Mouse (Mus musculus): Measurements from ENCODE around the gene Sh3kbp1.
"Not testable (repeated sequence)": the region's sequence is repeated elsewhere in the genome, so short reads cannot be mapped to it uniquely, and the experiment has no call there.

Gene Sh3kbp1

GRCm38 (mm10) chrX:159626907-159627587 is at the start of gene Sh3kbp1:
Gene Sh3kbp1 (plus strand): TSS chrX:159627272.
- DNase-seq: peak; percentile 25

DNA sequence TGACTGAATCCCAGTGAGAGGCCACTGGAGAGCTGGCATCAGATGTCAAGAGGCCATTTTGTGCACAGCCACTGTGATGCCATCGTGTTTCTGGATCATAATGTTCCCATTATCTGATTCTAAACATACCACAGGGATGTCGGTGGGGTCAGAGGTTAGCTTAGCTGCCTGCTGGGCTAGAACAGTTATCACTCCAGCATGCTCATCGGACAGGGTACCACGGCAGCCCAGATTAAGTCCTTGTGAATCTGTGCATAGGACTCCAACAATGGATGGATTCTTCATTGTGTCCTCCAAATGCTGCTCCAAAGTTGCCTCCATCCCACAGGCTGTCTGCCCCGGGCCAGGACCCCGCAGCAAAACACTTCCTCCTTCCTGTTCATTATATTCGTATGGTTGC is 42.3 kb upstream of the Sh3kbp1 start:
- not testable (repeated sequence) for DNase-seq

- no peak for DNase-seq
Observed at GRCm38 (mm10) chrX:159591633-159592032, 35.4 kb upstream of the Sh3kbp1 start.

DNA sequence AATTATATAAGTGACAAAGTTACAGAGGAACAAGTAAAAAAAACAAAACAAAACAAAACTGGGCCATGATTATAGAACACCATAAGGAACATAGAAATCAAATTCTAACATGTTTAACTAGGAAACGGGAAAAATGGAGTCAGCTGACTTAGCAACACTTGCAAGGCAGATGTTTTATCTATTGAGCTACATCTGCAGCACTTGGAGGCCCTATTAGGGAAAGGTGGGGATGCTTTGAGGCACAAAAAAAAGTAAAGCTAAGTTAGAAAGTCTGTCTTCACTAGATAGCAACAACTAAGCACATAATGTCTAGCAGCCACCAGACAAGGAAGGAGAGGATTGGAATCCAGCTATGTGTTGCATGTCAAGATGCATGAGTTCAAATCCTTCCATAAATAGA is 29.6 kb upstream of the Sh3kbp1 start:
- no peak for DNase-seq

- DNase-seq: no peak
Observed at GRCm38 (mm10) chrX:159604832-159605231, 22.2 kb upstream of the Sh3kbp1 start.

GRCm38 (mm10) chrX:159606936-159607335 is 20.1 kb upstream of the Sh3kbp1 start:
- no peak for DNase-seq

GRCm38 (mm10) chrX:159626208-159626906 is 715 bp upstream of the Sh3kbp1 start:
- peak; percentile 3 for DNase-seq

DNA sequence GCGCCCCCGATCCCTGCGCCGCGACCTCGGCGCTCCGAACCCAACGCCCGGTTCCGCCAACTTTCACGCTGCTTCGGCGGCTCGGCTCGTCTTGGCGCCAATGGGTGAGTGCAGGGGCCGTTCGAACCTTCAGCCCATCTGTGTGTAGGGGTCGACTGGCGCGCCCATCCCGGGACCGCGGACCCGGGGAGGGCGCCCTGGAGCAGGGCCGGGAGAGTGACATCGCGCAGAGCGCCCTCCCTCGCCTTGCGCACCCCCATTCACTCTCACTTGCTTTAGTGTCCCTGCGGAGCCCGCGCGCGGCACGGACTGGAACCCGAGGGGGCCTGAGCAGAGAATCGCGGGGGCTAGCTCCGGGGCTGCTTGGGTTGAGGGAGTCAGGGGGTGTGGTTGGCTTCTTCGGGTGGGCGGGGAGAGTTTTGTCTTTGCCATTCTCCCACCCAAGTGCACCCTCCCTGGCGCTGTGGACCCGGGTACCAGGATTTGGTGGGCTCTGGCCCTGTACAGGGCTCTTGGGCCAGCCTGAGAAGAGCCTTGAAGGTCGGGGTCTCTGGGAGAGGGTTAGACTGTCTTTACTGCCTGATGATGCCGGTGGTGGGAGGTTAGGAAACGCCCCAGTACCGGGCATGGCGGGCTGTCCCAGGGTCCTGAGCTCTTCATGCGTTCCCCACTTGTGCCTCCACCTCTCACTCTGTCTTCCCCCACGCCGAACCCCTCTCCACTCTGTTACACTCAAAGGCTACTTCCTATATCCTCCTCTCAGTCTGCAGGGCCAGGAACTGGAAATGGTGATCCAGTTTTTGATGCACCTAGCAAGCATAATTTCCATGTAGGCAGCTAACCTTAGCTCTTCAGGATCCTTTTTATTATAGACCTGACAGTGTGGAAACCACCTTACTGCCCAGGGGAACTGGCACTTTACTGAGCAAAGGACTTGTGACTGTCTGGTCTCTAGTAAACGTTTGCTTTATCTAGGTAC is 805 bp downstream of the Sh3kbp1 start:
- DNase-seq: peak; percentile 4

GRCm38 (mm10) chrX:159628629-159629028 is 1.6 kb downstream of the Sh3kbp1 start:
- DNase-seq: no peak

DNA sequence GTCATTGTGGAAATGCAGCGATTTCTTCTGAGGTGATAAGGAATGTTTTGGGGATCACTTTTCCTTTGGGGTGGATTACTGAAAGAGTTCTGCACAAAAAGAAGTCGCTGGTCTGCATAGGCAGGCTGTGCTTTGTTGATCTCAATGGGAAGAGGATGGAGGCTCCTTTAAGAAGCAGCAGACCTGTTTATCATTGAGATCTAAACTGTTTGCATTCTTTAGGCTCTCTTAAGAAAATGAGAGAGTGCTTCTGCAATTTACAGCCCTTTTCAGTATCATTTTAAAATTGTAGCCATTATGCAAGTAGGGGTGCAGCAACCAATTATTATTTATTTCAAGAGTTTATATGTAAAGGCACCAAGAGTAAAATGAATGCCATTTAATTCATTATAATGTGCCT is 2.1 kb downstream of the Sh3kbp1 start:
- no peak for DNase-seq

DNA sequence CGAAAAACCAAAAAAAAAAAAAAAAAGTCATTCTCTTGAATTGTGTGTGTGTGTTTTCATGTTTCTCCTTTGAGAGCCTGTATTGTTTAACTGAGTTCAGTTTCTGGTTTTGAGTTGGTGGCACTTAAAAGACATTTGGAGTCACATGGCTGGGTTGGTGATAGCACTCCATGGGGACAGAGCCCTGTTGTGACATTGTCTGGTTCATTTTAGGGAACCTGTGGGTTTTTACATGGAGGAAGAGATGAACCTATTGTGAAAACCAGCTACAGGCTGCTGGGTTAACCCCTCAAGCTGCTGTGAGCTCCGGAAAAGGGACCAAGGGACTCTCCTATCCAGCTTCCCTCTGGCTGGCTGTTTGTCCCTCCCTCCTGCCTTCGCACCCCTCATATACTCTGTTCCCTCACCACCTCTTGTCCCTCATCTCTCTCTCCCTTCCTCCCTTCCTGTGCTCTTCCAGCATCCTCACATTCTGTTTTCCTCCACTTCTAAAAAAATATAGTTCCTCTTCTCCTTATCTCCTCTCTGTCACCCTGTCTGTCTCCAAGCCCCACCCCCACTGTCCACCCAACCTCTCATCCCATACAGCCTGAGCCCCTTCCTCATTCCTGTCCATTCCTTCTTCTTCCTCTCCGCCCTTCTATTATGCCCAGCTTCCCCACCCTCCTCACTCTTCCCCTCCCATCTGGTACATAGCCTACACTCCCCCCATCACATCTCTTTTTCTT is 11.6 kb downstream of the Sh3kbp1 start:
- DNase-seq: no peak

- no peak for DNase-seq
Observed at GRCm38 (mm10) chrX:159639991-159640390, 12.9 kb downstream of the Sh3kbp1 start.

DNA sequence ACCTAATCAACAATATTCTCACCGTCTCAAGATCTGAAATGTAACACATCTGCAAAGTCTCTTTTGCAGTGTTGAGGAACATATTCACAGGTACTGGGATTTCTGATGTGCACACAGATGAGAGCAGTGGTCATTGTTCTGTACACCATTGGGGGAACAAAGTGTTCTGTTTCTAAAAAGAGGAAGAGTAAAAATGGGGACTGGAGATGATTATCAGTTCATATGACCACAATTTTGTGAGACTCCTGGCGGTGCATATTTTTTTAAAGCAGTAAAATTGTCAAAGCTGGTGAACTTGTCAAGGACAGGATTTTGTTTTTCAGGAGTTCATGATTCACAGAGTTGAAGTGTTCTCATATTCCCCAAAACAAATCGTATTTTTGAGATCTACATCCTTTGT is 18.2 kb downstream of the Sh3kbp1 start:
- no peak for DNase-seq

GRCm38 (mm10) chrX:159647564-159647963 is 20.5 kb downstream of the Sh3kbp1 start:
- no peak for DNase-seq

DNA sequence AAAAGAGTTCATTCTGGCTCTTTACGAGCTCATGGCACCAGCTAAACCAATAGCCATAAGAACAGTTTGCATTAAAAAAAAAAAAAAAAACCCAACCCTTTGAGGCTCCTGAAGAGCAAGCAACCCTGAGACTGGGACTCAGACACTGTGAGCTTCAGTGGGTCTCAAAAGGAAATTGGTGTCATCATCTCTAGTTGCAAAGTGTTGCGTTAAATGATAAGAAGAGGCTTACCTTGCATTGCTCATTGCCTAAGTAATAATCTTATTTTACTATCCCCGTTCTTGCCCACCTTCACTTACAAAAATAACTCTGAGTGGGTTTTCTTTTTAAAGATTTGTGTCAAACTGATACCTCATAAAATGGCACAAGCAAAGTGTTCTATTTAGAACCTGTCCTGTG is 21.5 kb downstream of the Sh3kbp1 start:
- no peak for DNase-seq

GRCm38 (mm10) chrX:159650130-159650678 is 23.1 kb downstream of the Sh3kbp1 start:
- DNase-seq: no peak

DNA sequence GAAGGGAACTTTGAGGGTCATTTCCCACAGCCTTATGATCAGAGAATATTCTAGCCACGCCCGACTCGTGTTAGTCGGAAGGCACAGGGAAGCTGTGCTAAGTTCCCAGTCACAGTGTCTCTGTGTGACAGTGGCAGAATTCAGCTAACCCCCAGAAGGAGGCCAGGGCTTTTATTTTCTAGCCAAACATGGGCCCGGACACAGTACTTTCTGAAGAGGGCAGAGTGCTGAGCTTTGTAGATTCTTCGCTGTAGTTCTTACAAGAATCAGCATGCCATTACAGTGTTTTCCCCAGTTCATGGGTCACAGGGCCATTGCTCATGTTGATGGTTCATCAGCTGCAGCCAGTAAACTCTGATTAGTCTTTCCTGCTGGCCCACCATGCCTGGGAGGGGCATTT is 23.7 kb downstream of the Sh3kbp1 start:
- DNase-seq: no peak

- no peak for DNase-seq
Observed at GRCm38 (mm10) chrX:159671388-159671787, 44.3 kb downstream of the Sh3kbp1 start.

DNA sequence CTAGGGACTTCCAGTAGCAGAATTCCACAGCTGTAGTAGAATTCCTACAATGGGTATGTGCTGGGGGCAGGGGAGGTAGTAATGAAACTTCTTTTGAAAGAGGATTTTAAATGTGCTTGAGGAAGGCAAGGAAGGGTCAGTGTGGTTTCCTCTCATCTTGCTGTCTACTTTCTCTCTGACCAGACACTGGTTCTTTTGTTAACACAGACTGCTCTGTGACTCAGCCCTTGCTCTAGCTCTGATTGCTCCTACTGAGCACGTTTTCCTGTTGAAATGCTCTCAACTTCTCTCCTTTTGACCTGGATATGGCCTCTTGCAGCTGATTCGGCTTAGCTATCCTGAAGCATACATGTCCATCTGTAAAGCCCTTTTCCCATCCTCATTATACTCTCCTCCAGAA is 45.4 kb downstream of the Sh3kbp1 start:
- DNase-seq: no peak

- DNase-seq: no peak
Observed at GRCm38 (mm10) chrX:159676242-159676641, 49.2 kb downstream of the Sh3kbp1 start.

- no peak for DNase-seq
Observed at GRCm38 (mm10) chrX:159677585-159678319, 50.7 kb downstream of the Sh3kbp1 start.
